Mouse (Mus musculus) Patski (cell line): ENCODE data around the gene Stxbp4. TPM values are rescaled to one million over a fixed set of nuclear protein-coding genes. Genes with fewer than 3 reads are reported as not detected.

ENCODE experiments used
- ATAC-seq: fragments of 100-300 bp; one replicate; pipeline ENCODE4 v1.8.0; 2021
- CTCF ChIA-PET: fragments of 350-600 bp; sonication (Branson Sonifier 250); formaldehyde crosslinking; loops from one replicate; lab custom pipeline; 2022; ENCODE audit warnings: inconsistent platforms; lab: Charles Lee
- POLR2A ChIA-PET: fragments of 350-600 bp; sonication (Branson Sonifier 250); formaldehyde crosslinking; loops from one replicate; lab custom pipeline; 2022; ENCODE audit warnings: antibody characterized with exemption, inconsistent platforms; lab: Charles Lee
- DNase-seq: peaks from one replicate; pipeline ENCODE4 v3.0.0-alpha.2; 2011; ENCODE audit warnings: low read depth, low spot score
- H3K27me3 ChIP-seq: fragments of 371-371 bp; one replicate; pipeline ENCODE4 v1.5.1; 2021
- CTCF ChIP-seq: fragments of 100-300 bp; IDR thresholded peaks from one replicate; pipeline ENCODE4 v1.5.1; 2021
- in situ Hi-C: fragments of 300-500 bp; cut with MboI; formaldehyde crosslinking; loops from 3 replicates; pipeline ENCODE4 v1.11.1; 2018; ENCODE audit warnings: low pct_unique_long_range_greater_than_20kb, mixed read lengths
- polyA plus RNA-seq: library from polyadenylated mRNA; unstranded; gene quantifications from one replicate; pipeline ENCODE4 v1.2.3, GENCODE M21; 2021

Stxbp4 gene
- polyA plus RNA-seq, 1 experiment from 2014 or later: 21.3 TPM

DNA sequence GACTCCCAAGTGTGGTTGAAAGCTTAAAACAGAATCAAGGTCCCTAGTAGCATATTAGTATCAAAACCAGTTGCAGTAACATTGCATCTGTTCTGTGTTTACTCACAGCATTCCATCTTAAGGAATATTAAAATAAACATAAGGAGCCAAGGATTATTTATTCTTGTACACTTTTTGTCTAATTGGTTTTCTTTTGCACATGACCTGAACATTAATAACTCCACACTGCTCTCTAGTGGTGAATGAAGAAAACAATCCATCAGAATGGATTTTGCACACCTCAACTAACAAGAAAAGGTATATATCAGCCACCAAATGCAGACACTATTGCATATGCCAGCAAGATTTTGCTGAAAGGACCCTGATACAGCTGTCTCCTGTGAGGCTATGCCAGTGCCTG, 21.5 kb downstream of the Stxbp4 start:
- in situ Hi-C loops: loop anchor here (5.0 to 25.0 kb wide), 3 partner anchors 294 to 629 kb away; partner anchors contain the start of gene Gm45716
- ChIA-PET POLR2A (interaction anchor here (0.6 to 0.7 kb wide), 2 partner anchors 13 to 1199 kb away, joined by 3 read pairs; no protein-coding TSS in a partner anchor), CTCF (interaction anchor here (0.7 to 1.2 kb wide), 5 partner anchors 11 to 45 kb away, joined by 3 to 4 read pairs (median 3); no protein-coding TSS in a partner anchor)
- ATAC-seq (no peak), DNase-seq (no peak)
- TF ChIP-seq CTCF: peak; percentile 46
- no peaks in the 10 kb centered on the region for H3K27me3 ChIP-seq

- POLR2A ChIA-PET: no interaction called here
- DNase-seq: no peak
- TF ChIP-seq CTCF: no peak
- CTCF ChIA-PET: interaction anchor here (1.4 to 2.4 kb wide), 3 partner anchors 9 to 443 kb away, joined by 3 to 10 read pairs (median 4); no protein-coding TSS in a partner anchor
- in situ Hi-C loops: loop anchor here (5.0 to 25.0 kb wide), 3 partner anchors 292 to 627 kb away; partner anchors contain the start of gene Gm45716
- H3K27me3 ChIP-seq: no peaks in the 10 kb centered on the region
- no peak for ATAC-seq
Observed at GRCm38 (mm10) chr11:90614743-90615142, 23.1 kb downstream of the Stxbp4 start.

GRCm38 (mm10) chr11:90612118-90612517, 25.8 kb downstream of the Stxbp4 start:
- ChIA-PET CTCF (no interaction called here), POLR2A (no interaction called here)
- H3K27me3 ChIP-seq: no peaks in the 10 kb centered on the region
- TF ChIP-seq CTCF: no peak
- DNase-seq (no peak), ATAC-seq (no peak)
- in situ Hi-C loops: loop anchor here (25.0 kb wide), 1 partner anchor 625 kb away; no protein-coding TSS in a partner anchor

GRCm38 (mm10) chr11:90603066-90603465, 34.8 kb downstream of the Stxbp4 start:
- DNase-seq: no peak
- no peaks in the 10 kb centered on the region for H3K27me3 ChIP-seq
- no peak for TF ChIP-seq CTCF
- POLR2A ChIA-PET: no interaction called here
- no peak for ATAC-seq
- in situ Hi-C loops: loop anchor here (25.0 kb wide), 1 partner anchor 616 kb away; no protein-coding TSS in a partner anchor
- CTCF ChIA-PET: interaction anchor here (1.2 kb wide), 1 partner anchor 33 kb away, joined by 5 read pairs; no protein-coding TSS in a partner anchor

DNA sequence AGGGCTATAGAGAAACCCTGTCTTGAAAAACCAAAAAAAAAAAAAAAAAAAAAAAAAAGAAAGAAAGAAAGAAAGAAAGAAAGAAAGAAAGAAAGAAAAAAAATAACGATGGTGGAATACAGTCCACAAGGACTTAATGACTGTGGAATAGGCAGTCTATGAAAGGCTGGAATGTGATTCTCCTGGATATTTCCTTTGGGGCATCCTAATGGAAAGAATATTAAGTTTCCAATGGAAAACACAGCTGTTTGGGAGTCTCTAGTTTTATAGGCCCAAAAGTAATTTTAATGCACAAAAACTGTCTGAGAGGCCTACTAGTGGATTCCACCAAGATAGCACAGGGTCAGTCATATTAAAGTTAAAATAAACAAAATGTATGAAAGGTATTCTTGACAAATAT, 42.1 kb downstream of the Stxbp4 start:
- DNase-seq: no peak
- TF ChIP-seq CTCF: no peak
- POLR2A ChIA-PET: no interaction called here
- in situ Hi-C loops: no loop called here
- no peak for ATAC-seq
- H3K27me3 ChIP-seq: no peaks in the 10 kb centered on the region
- CTCF ChIA-PET: no interaction called here

DNA sequence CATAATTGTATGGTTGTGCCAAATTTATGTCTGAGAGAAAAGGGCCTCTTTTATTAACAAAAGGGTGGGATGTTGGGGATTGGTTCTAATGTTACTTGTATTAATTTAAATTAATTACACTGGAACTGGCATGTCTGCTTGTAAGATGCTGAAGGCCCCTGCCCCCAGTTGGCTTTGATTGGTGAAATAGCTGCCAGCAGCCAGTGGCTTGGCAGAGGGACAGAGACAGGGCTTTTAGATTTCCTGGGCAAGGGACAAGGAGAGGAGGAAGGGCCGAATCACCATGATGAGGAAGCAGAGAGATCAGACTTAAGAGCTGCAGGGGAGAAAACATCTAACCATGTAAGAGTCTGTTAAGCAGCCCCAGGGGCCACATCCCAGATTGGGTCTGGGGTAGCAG, 46.9 kb downstream of the Stxbp4 start:
- no peak for DNase-seq
- TF ChIP-seq CTCF: no peak
- ChIA-PET CTCF (no interaction called here), POLR2A (no interaction called here)
- no peak for ATAC-seq
- no peaks in the 10 kb centered on the region for H3K27me3 ChIP-seq
- in situ Hi-C loops: no loop called here

DNA sequence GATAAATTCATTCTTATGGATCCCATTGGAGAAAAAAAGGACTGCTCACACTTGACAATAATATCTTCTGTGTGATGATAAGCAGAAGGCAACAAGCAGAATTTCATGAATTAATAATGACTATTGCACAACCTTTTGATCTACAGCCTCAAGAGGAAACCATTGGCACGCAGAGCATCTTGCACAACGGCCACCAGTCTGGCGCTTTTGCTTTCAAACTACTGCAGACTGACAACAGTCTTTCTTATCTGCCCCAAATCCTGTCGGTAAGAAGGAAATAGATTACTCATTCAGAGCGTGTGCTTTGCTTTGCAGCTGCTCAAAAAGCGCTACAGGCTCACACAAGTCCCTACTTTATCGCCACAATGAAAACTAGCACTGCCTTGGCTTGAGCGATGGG, 51.7 kb downstream of the Stxbp4 start:
- ChIA-PET CTCF (no interaction called here), POLR2A (no interaction called here)
- in situ Hi-C loops: no loop called here
- TF ChIP-seq CTCF: no peak
- DNase-seq: no peak
- H3K27me3 ChIP-seq: no peaks in the 10 kb centered on the region
- no peak for ATAC-seq

DNA sequence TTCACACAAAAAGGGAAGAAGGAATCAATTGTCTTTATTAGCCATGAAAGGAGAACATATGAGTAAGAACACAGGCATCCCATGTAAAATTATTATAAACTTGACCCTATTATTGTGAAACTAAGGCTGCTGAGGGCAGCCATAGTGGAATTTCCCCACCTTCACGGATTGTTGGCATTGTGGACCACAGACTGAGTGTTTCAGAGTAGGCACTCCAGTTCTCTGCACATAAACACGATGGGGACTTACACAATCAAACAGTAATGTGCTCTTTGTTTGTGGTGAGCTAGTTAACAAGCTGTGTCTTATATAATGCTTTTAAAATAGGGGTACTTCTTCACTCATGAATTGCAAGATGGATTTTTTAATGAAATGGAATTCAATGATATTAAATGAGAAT, 52.1 kb downstream of the Stxbp4 start:
- CTCF ChIA-PET: no interaction called here
- in situ Hi-C loops: no loop called here
- no peak for DNase-seq
- no peak for ATAC-seq
- no peaks in the 10 kb centered on the region for H3K27me3 ChIP-seq
- POLR2A ChIA-PET: no interaction called here
- TF ChIP-seq CTCF: no peak

DNA sequence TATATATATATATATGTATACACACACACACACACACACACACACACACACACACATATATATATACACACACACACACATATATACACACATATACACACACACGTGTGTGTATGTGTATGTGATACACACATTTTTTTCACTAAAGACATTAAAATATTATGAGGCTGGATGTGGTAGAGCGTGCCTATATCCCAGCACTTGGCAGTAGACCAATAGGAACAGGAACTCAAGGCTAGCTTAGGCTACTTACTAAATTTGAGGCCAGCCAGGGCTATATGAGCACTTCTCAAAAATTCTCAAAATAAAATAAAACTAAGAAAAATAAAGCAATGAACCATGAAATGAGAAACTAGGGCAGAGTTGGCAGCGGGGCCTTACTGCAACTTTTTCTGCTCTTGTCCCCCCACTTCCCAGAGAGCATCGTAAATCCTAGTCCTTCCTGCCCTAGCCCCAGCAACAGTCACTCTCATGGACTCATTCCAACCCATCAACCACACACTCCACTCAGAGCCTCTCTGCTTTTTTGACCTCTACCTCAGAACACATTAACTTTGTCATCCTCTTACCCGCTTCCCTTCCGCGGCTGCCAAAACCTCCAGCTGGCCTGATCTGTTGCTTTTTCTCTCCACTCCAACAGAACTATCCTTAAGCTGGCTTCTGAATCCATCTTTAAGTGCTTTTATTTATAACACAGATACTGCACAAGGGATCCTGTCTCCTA, 60.7 kb downstream of the Stxbp4 start:
- DNase-seq: no peak
- TF ChIP-seq CTCF: no peak
- in situ Hi-C loops: no loop called here
- CTCF ChIA-PET: no interaction called here
- POLR2A ChIA-PET: no interaction called here
- no peak for ATAC-seq
- H3K27me3 ChIP-seq: no peaks in the 10 kb centered on the region

DNA sequence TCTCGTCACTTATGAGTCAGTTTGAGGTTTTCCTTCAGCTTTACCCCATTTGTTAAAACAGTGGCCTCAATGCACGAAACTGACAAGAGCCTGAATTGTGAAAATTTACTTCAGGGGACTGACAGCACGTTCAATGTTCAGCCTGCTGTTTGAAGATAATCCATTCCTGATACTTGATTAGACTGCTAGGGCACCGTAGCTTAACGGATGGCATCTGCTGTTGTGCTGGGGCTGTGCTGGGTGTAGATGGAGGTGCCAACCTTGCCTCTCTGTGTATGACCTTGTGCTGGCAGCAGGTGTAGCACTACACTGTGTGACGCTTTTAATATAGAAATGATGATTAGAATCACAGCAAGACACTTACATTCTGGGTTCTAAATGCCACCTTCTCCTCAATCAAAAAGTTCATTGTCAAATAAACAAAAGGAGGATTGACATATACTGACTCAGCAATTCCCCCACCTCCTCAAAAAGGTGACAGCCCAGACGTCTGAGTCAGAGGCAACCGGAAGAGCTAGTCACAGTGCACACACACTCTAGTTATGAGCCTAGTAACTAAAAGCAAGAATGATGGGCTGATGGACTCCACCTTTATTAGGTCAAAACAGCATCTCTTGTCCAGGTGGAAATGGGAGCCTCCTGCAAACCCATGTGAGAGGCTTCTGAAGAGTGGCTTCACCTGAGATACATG, 61.5 kb downstream of the Stxbp4 start:
- ATAC-seq (no peak), DNase-seq (no peak)
- H3K27me3 ChIP-seq: no peaks in the 10 kb centered on the region
- POLR2A ChIA-PET: no interaction called here
- no peak for TF ChIP-seq CTCF
- CTCF ChIA-PET: interaction anchor here (1.1 kb wide), 1 partner anchor 12 kb away, joined by 3 read pairs; no protein-coding TSS in a partner anchor
- in situ Hi-C loops: no loop called here
